Mouse (Mus musculus): ENCODE data around the gene Otulinl. TPM values are rescaled to one million over a fixed set of nuclear protein-coding genes. Genes with fewer than 3 reads are reported as not detected.
A peak's percentile ranks its signal among the peaks of the same experiment; 100 is the strongest.

Otulinl gene
- total and polyA plus RNA-seq, 3 experiments = 0.84 to 2.5 (median 1.7) TPM

- H3K9me3 ChIP-seq (replicated peaks; ENCODE audit: low read length) = peaks cover 9% of the 10 kb centered on the region
- H3K4me2 ChIP-seq (ENCODE audit: insufficient read depth, low read depth, poor library complexity, severe bottlenecking) = peak overlapping the region; percentile 48; the same call in 1 of the 2 replicates
- dilution Hi-C loops (cut with MboI; ENCODE audit: extremely low pct_ligation_motif_present, extremely low pct_unique_long_range_greater_than_20kb, low sequenced_read_pairs) (no loop called here), in situ Hi-C loops (cut with MboI; ENCODE audit: low pct_ligation_motif_present, low pct_unique_long_range_greater_than_20kb, low sequenced_read_pairs) (loop anchor here (5.0 kb wide), 1 partner anchor 58 kb away; no protein-coding TSS in a partner anchor)
- peak; percentile 87 for DNase-seq (ENCODE audit: extremely low read depth)
- H3K4me3 ChIP-seq (replicated peaks in 1 of 3; ENCODE audit: low read depth in 2 of 3, low read length in 2 of 3, poor library complexity in 1 of 3) = no peak overlapping the region
- H3K79me2 ChIP-seq (replicated peaks; ENCODE audit: control insufficient read depth, extremely low read depth, insufficient read depth, poor library complexity, severe bottlenecking) = no peaks in the 10 kb centered on the region
- H3K27ac ChIP-seq (ENCODE audit: insufficient read depth, low read depth) = no peak overlapping the region
- TF ChIP-seq CTCF (conservative IDR thresholded peaks at IDR 0.05 in 1 of 2, IDR thresholded peaks at IDR 0.05 in 1 of 2; ENCODE audit: low read depth in 2 of 2, low read length in 2 of 2) = peak; percentile 86 to 88
- no peak for TF ChIP-seq ZC3H11A (IDR thresholded peaks at IDR 0.05; ENCODE audit: low read depth, low read length)
- no peak for TF ChIP-seq BHLHE40 (IDR thresholded peaks at IDR 0.05; ENCODE audit: low read depth, low read length)
- TF ChIP-seq KAT2A (IDR thresholded peaks at IDR 0.05; ENCODE audit: insufficient replicate concordance, low read length) = no peak
- TF ChIP-seq NELFE (IDR thresholded peaks at IDR 0.05; ENCODE audit: low read depth, low read length) = no peak
- TF ChIP-seq CHD2 (IDR thresholded peaks at IDR 0.05; ENCODE audit: low read length) = no peak
- no peak for TF ChIP-seq USF1 (IDR thresholded peaks at IDR 0.05; ENCODE audit: low read depth, low read length)
- TF ChIP-seq JUN (IDR thresholded peaks at IDR 0.05; ENCODE audit: insufficient read depth, low read depth, low read length) = no peak
- TF ChIP-seq TCF12 (IDR thresholded peaks at IDR 0.05; ENCODE audit: low read depth, low read length) = no peak
- no peak for TF ChIP-seq ZKSCAN1 (IDR thresholded peaks at IDR 0.05; ENCODE audit: borderline replicate concordance, low read depth, low read length)
- no peak for TF ChIP-seq RCOR1 (conservative IDR thresholded peaks at IDR 0.05; ENCODE audit: low read depth, low read length)
- TF ChIP-seq TBP (conservative IDR thresholded peaks at IDR 0.05; ENCODE audit: low read depth, low read length) = no peak
- TF ChIP-seq RAD21 (IDR thresholded peaks at IDR 0.05; ENCODE audit: low read depth, low read length) = peak; percentile 63
- TF ChIP-seq ELF1 (IDR thresholded peaks at IDR 0.05; ENCODE audit: low read depth, low read length) = 0 out of 2 replicates have a peak, but pooled peaks have one; percentile 20
- no peak for TF ChIP-seq ZMIZ1 (IDR thresholded peaks at IDR 0.05; ENCODE audit: low read depth, low read length)
- TF ChIP-seq JUND (conservative IDR thresholded peaks at IDR 0.05; ENCODE audit: low read depth, low read length) = no peak
- TF ChIP-seq POLR2A (IDR thresholded peaks at IDR 0.05; ENCODE audit: low read depth, low read length) = no peak
- TF ChIP-seq MAZ (IDR thresholded peaks at IDR 0.05; ENCODE audit: low read depth, low read length) = no peak
- TF ChIP-seq POLR2AphosphoS2 (IDR thresholded peaks at IDR 0.05; ENCODE audit: low read depth, low read length) = no peak
- TF ChIP-seq MAX (IDR thresholded peaks at IDR 0.05; ENCODE audit: low read length) = no peak
- TF ChIP-seq GABPA (IDR thresholded peaks at IDR 0.05; ENCODE audit: insufficient replicate concordance, low read depth, low read length) = no peak
- TF ChIP-seq ZNF384 (IDR thresholded peaks at IDR 0.05; ENCODE audit: low read depth, low read length) = no peak
- no peak for TF ChIP-seq MAFK (IDR thresholded peaks at IDR 0.05; ENCODE audit: insufficient replicate concordance, low read length)
- no peak for TF ChIP-seq EP300 (IDR thresholded peaks at IDR 0.05; ENCODE audit: low read length)
- peak; percentile 52; the same call in 1 of the 2 replicates for TF ChIP-seq IRF4 (IDR thresholded peaks at IDR 0.05; ENCODE audit: low read depth, low read length)
- no peak for TF ChIP-seq HCFC1 (IDR thresholded peaks at IDR 0.05; ENCODE audit: low read depth, low read length)
- TF ChIP-seq SMC3 (IDR thresholded peaks at IDR 0.05; ENCODE audit: low read depth, low read length) = peak; percentile 78
- no peak overlapping the region for H3K9ac ChIP-seq (ENCODE audit: insufficient read depth, low read depth)
- H3K27me3 ChIP-seq (replicated peaks) = no peaks in the 10 kb centered on the region
- H3K36me3 ChIP-seq (replicated peaks in 1 of 2; ENCODE audit: control insufficient read depth in 1 of 2, insufficient read depth in 1 of 2, low read length in 1 of 2) = peaks cover 0 to 6% of the 10 kb centered on the region in 2 experiments
- peaks cover 3 to 16% of the 10 kb centered on the region in 2 experiments; a peak in 3 of 4 replicates for H3K4me1 ChIP-seq (ENCODE audit: control insufficient read depth in 1 of 2, insufficient read depth in 2 of 2)
These were observed 21.7 kb downstream of the Otulinl start for GRCm38 (mm10) chr15:27659592-27660244.
